Mouse (Mus musculus) lung, postnatal 0 days (tissue): ENCODE data around the gene Clip4.

Source experiments
- CTCF ChIP-seq: IDR thresholded peaks from 2 replicates; pipeline ENCODE4 v1.5.1; 2016; ENCODE audit warnings: antibody characterized with exemption, mild to moderate bottlenecking
- EP300 ChIP-seq: IDR thresholded peaks from 2 replicates; pipeline ENCODE4 v1.6.1; 2016; ENCODE audit warnings: antibody characterized with exemption, mild to moderate bottlenecking, control low read depth

DNA sequence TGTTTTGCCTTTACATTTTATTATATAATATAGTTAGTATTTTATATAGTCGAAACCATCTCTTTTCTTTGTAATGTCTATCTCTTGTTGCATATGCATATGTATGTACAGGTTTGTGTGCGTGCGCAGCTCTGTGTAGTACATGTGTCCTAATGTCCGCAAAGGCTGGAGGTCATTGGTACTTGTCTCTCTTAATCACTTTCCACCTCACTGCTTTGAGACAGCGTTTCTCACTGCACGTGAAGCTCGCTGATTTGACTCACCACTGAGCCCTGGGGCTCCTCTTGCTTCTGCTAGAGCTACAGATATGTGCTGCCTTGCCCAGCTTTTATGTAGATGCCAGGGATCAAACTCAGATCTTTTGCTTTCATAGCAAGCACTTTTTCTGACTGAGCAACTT, 7.7 kb upstream of the Clip4 start:
- TF ChIP-seq EP300 (no peak), CTCF (no peak)
